Mouse (Mus musculus) midbrain, embryonic 14.5 days (tissue): Measurements from ENCODE around the gene Synj2. TPM values are rescaled to one million over a fixed set of nuclear protein-coding genes. Genes with fewer than 3 reads are reported as not detected.

Source experiments
- ATAC-seq: fragments of 200-750 bp; cut with Nextera tagmentation; 2 replicates; pipeline ENCODE4 v1.8.0; 2017; ENCODE audit warnings: moderate number of reproducible peaks, moderate library complexity; ENCODE audit not compliant: low FRiP score, low TSS enrichment
- DNase-seq: peaks from one replicate; pipeline ENCODE4 v3.0.0-alpha.2; 2015
- H3K27ac ChIP-seq: fragments of 300-500 bp; sonication (generic); replicated peaks from 2 replicates; pipeline ENCODE4 v1.5.1; 2014; ENCODE audit warnings: mild to moderate bottlenecking, low read depth, low read length, moderate library complexity
- H3K27me3 ChIP-seq: fragments of 300-500 bp; sonication (generic); 2 replicates; pipeline ENCODE4 v1.6.1; 2014; ENCODE audit warnings: low read length, control low read depth, mixed read lengths; ENCODE audit not compliant: control insufficient read depth, insufficient read depth
- H3K36me3 ChIP-seq: fragments of 300-500 bp; sonication (generic); 2 replicates; pipeline ENCODE4 v1.6.1; 2014; ENCODE audit warnings: low read length, control low read depth; ENCODE audit not compliant: control insufficient read depth, insufficient read depth
- H3K4me1 ChIP-seq: fragments of 300-500 bp; sonication (generic); 2 replicates; pipeline ENCODE4 v1.6.1; 2014; ENCODE audit warnings: mild to moderate bottlenecking, antibody characterized with exemption, low read length, control low read depth; ENCODE audit not compliant: control insufficient read depth, insufficient read depth
- H3K4me2 ChIP-seq: fragments of 300-500 bp; sonication (generic); 2 replicates; pipeline ENCODE4 v1.6.1; 2014; ENCODE audit warnings: mild to moderate bottlenecking, low read length, moderate library complexity
- H3K4me3 ChIP-seq: fragments of 300-500 bp; sonication (generic); replicated peaks from 2 replicates; pipeline ENCODE4 v1.5.1; 2014; ENCODE audit warnings: low read depth, low read length
- H3K9ac ChIP-seq: fragments of 300-500 bp; sonication (generic); replicated peaks from 2 replicates; pipeline ENCODE4 v1.6.1; 2014; ENCODE audit warnings: mild to moderate bottlenecking, low read length, moderate library complexity
- H3K9me3 ChIP-seq: fragments of 300-500 bp; sonication (generic); 2 replicates; pipeline ENCODE4 v1.6.1; 2016; ENCODE audit warnings: low read length, control low read depth, mixed read lengths; ENCODE audit not compliant: control insufficient read depth
- WGBS: fragments of 180-500 bp; shearing (Covaris S2); extraction: QIAGEN DNeasy Blood & Tissue Kit; methylation state at CpG from one replicate; pipeline ENCODE4 v1.1.7; 2014; 5-methylcytosine and 5-hydroxymethylcytosine counted together
- polyA plus RNA-seq: library from polyadenylated mRNA; unstranded; fragments of >200 nt; fragmentation: Nextera tagmentation; extraction: Ambion mirVana; gene quantifications from 2 replicates; pipeline ENCODE4 v1.2.1, GENCODE M21; 2014

The Synj2 gene
- polyA plus RNA-seq, 1 experiment from 2014 or later = 1.2 TPM

- no peak overlapping the region for H3K4me2 ChIP-seq
- peaks cover 5% of the 10 kb centered on the region for H3K4me1 ChIP-seq
- H3K4me3 ChIP-seq = no peak overlapping the region
Observed at GRCm38 (mm10) chr17:5942156-5942555, 1.1 kb downstream of the Synj2 start.

GRCm38 (mm10) chr17:5943053-5943452, 2.0 kb downstream of the Synj2 start:
- Histone ChIP-seq H3K9me3 (no peaks in the 10 kb centered on the region), H3K9ac (no peak overlapping the region), H3K4me2 (no peak overlapping the region), H3K27me3 (peaks cover 25% of the 10 kb centered on the region), H3K4me3 (no peak overlapping the region), H3K4me1 (peaks cover 5% of the 10 kb centered on the region), H3K36me3 (no peaks in the 10 kb centered on the region), H3K27ac (no peak overlapping the region)
- DNase-seq = no peak
- WGBS = 84% methylated on average over 1 of the region's 1 CpGs
- no peak for ATAC-seq

More at GRCm38 (mm10) chr17:5942156-5942555, 1.1 kb downstream of the Synj2 start:
- Histone ChIP-seq H3K27ac (no peak overlapping the region), H3K9me3 (no peaks in the 10 kb centered on the region), H3K36me3 (no peaks in the 10 kb centered on the region), H3K9ac (no peak overlapping the region), H3K27me3 (peaks cover 25% of the 10 kb centered on the region)
- 84% methylated on average over 3 of the region's 3 CpGs for WGBS
- DNase-seq (no peak), ATAC-seq (no peak)

DNA sequence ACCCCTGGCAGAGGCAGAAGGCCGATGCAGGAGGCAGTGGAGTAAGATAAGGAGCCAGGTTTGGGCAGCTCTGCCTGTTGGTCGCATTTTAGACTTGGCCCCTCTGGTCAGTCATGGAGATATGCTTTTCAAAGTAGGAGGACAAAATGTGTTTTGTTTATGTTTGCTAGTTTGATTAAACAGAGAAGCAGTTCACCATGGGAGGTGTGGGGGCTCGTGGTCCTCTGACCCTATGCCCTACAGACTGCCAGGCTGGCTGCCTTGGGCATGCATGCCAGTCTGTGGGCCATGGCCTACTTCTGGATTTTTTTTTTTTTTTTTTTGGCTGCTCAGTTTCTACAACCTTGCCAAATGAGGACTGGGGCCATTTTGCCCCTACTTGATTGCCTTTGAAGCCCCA, 6.0 kb downstream of the Synj2 start:
- H3K36me3 ChIP-seq = no peaks in the 10 kb centered on the region
- peaks cover 6% of the 10 kb centered on the region; the same call in 1 of the 2 replicates for H3K27me3 ChIP-seq
- no peak for ATAC-seq
- H3K4me3 ChIP-seq = no peak overlapping the region
- DNase-seq = no peak
- 80% methylated on average over 3 of the region's 3 CpGs for WGBS
- no peak overlapping the region for H3K9ac ChIP-seq
- no peaks in the 10 kb centered on the region for H3K4me1 ChIP-seq
- no peaks in the 10 kb centered on the region for H3K9me3 ChIP-seq
- H3K27ac ChIP-seq = no peak overlapping the region
- H3K4me2 ChIP-seq = no peak overlapping the region

DNA sequence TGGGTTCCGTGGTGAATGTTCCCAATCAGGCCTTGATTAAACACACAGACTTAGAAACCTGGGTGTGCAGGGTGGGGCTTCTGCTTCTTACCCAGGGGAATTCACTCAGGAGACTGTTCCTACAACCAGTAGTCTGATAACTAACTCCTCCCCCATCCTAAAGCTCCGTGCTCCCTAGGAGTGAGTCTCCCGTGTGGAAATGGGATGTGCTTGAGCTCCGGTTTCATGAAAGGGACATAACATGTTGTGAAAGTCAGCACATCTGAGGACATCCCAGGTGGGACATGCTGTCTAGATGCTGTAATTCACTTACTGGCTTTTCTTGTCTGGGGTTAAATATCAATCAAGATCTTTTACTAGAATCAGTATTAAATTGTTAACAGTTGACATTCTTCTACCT, 11.4 kb downstream of the Synj2 start:
- no peak for ATAC-seq
- H3K4me2 ChIP-seq = no peak overlapping the region
- no peaks in the 10 kb centered on the region for H3K36me3 ChIP-seq
- WGBS = 89% methylated on average over 4 of the region's 4 CpGs
- H3K9me3 ChIP-seq = no peaks in the 10 kb centered on the region
- H3K27me3 ChIP-seq = no peaks in the 10 kb centered on the region
- H3K27ac ChIP-seq = no peak overlapping the region
- H3K4me3 ChIP-seq = no peak overlapping the region
- H3K9ac ChIP-seq = no peak overlapping the region
- no peaks in the 10 kb centered on the region for H3K4me1 ChIP-seq
- DNase-seq = no peak

DNA sequence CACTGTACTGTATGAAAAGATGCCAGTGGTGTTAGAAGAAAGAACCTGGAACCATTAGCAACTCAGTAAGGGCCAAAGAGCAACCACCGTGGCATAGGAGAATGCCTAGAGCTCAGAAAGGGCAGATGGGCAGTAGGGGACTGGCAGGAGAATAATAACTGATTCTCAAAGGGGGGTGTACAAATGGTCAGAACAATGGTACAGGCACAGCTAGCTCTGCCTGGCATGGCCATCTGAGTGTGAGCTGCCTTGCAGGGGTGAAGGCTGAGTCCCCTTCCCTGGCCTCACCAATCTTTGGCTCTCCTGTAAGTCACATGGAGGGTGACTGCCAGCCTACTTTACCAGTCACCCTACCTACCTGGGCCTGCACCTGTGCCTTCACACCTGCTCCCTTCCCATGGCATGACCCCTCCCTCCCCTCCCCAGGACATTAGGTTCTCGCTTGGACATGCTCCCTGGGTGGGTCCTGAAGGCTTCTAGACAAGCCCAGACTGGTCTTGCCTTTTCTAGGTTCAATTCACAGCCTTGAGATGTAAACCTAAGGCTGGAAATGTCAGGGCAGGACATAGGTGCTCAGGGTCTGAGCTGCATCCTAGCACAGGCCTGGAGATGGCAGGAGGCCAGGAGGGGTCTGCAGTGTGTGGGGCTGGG, 15.4 kb downstream of the Synj2 start:
- no peak for DNase-seq
- 82% methylated on average over 2 of the region's 2 CpGs for WGBS

GRCm38 (mm10) chr17:5957097-5957496, 16.0 kb downstream of the Synj2 start:
- no peaks in the 10 kb centered on the region for H3K36me3 ChIP-seq
- DNase-seq = no peak
- H3K27ac ChIP-seq = no peak overlapping the region
- ATAC-seq = no peak
- no peaks in the 10 kb centered on the region for H3K4me1 ChIP-seq
- no peak overlapping the region for H3K4me3 ChIP-seq
- H3K27me3 ChIP-seq = no peaks in the 10 kb centered on the region
- no peak overlapping the region for H3K4me2 ChIP-seq
- H3K9me3 ChIP-seq = no peaks in the 10 kb centered on the region
- WGBS = 64% methylated on average over 3 of the region's 3 CpGs
- H3K9ac ChIP-seq = no peak overlapping the region

More for the DNA sequence above, 15.4 kb downstream of the Synj2 start:
- no peaks in the 10 kb centered on the region for H3K36me3 ChIP-seq
- H3K4me2 ChIP-seq = no peak overlapping the region
- no peaks in the 10 kb centered on the region for H3K9me3 ChIP-seq
- no peaks in the 10 kb centered on the region for H3K4me1 ChIP-seq
- H3K9ac ChIP-seq = no peak overlapping the region
- H3K27me3 ChIP-seq = no peaks in the 10 kb centered on the region
- no peak overlapping the region for H3K4me3 ChIP-seq
- no peak overlapping the region for H3K27ac ChIP-seq
- no peak for ATAC-seq

- no peak for ATAC-seq
- no peaks in the 10 kb centered on the region for H3K4me1 ChIP-seq
- no peaks in the 10 kb centered on the region for H3K9me3 ChIP-seq
- no peak overlapping the region for H3K4me3 ChIP-seq
- no peak overlapping the region for H3K4me2 ChIP-seq
- WGBS = 94% methylated on average over 5 of the region's 5 CpGs
- H3K9ac ChIP-seq = no peak overlapping the region
- H3K27me3 ChIP-seq = no peaks in the 10 kb centered on the region
- no peak overlapping the region for H3K27ac ChIP-seq
- DNase-seq = no peak
- no peaks in the 10 kb centered on the region for H3K36me3 ChIP-seq
Observed at GRCm38 (mm10) chr17:5958229-5958628, 17.1 kb downstream of the Synj2 start.

DNA sequence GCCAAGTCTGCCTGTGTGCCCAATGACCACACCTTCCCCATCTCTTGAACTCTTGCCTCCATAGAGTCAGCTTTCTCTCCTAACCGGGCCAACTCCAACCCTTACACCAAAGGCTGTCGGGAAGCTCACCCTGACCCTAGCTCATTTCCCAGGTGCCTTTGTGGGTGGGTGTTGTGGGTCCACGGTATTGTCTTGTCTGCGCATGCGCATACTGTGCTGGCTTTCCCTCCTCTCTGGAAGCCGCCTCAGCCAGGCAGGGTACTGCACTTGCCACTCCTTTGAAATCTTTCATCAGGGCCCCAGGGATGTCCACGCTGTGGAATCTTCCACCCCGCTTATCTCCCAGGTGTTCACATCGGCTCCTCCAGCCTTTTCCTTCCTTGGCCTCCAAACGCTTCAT, 17.6 kb downstream of the Synj2 start:
- no peak overlapping the region for H3K4me3 ChIP-seq
- no peaks in the 10 kb centered on the region for H3K9me3 ChIP-seq
- no peak overlapping the region for H3K27ac ChIP-seq
- no peaks in the 10 kb centered on the region for H3K36me3 ChIP-seq
- WGBS = 86% methylated on average over 10 of the region's 10 CpGs
- no peak for DNase-seq
- H3K9ac ChIP-seq = no peak overlapping the region
- no peak for ATAC-seq
- no peaks in the 10 kb centered on the region for H3K4me1 ChIP-seq
- no peaks in the 10 kb centered on the region for H3K27me3 ChIP-seq
- H3K4me2 ChIP-seq = no peak overlapping the region

DNA sequence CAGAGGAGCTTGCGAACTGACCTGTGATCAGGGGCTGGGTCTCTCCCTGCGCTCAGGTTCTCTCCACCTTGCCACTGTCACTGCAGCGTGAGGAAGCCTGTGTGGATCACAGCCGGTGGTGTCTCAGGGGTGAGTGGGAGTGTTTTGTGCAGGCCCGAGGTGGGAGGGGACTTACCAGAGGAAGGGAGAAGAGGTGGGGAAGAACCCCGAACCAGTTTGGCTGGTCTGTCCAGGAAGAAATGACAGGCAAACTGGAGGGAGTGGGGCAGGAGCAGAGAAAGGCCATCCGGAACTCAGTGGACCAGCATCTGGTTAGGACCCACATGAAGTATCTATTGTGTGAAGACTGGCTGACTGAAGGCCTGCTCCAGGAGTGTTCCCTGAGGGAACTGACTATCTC, 18.0 kb downstream of the Synj2 start:
- H3K36me3 ChIP-seq = no peaks in the 10 kb centered on the region
- ATAC-seq = no peak
- no peaks in the 10 kb centered on the region for H3K27me3 ChIP-seq
- 81% methylated on average over 7 of the region's 7 CpGs for WGBS
- H3K9me3 ChIP-seq = no peaks in the 10 kb centered on the region
- H3K4me1 ChIP-seq = no peaks in the 10 kb centered on the region
- H3K4me3 ChIP-seq = no peak overlapping the region
- no peak overlapping the region for H3K4me2 ChIP-seq
- no peak overlapping the region for H3K27ac ChIP-seq
- H3K9ac ChIP-seq = no peak overlapping the region
- no peak for DNase-seq
